Mouse (Mus musculus): ENCODE data around the gene Pyroxd2.

Gene Pyroxd2

DNA sequence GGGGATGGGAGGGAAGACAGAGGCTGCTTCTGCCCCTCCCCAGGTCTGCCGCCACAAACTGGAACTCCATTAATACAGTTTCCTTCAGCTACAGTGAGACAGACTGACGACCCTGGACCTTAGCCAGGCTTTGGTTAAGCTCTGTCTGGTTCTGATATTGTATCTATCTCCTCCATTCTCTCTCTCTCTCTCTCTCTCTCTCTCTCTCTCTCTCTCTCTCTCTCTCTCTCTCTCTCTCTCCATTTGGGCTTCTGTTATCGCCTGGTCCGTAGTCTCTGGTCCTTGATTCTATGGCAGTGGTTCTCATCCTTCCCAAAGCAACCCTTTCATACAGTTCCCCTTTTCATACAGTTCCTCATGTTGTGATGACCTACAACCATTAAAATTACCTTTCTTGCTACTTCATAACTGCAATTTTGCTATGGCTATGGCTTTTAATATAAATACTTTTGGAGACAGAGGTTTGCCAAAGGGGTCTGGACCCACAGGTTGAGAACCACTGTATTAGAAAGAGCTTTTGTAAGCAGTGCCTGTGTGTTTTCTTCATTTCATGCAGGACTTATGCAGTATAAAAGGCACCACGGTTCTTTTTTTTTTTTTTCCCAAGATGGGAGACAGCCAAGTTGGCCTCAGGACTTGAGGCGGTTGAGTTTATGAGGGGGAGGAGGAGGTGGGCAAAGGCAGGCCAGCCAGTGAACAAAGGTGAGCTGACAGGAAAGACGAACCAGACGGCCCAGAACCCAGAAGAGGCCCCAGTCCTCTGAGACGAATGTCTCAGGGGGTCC lies 7.3 kb downstream of the Pyroxd2 start:
- DNase-seq (ENCODE audit: low spot score) = no peak

DNA sequence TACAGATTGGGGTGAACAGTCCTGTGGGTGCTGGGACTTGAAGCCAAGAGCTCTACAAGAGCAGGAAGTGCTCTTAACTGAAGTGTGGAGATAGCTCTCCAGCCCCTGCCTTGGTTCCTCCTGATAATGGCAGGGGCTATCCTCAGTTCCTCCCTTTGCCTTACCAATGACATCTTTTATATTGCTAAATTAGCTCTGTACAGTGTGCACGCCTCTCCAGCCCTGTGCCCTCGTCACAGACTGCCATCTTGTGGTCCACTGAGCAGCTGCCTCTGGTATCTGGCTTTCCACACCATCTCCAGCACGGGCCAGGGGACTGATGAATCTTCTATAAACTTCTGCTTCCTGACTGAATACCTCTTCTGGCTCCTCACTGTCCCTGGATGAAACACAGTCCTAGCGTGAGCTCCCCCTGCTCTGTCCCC lies 8.4 kb downstream of the Pyroxd2 start:
- DNase-seq (ENCODE audit: low spot score) = peak; percentile 67

DNA sequence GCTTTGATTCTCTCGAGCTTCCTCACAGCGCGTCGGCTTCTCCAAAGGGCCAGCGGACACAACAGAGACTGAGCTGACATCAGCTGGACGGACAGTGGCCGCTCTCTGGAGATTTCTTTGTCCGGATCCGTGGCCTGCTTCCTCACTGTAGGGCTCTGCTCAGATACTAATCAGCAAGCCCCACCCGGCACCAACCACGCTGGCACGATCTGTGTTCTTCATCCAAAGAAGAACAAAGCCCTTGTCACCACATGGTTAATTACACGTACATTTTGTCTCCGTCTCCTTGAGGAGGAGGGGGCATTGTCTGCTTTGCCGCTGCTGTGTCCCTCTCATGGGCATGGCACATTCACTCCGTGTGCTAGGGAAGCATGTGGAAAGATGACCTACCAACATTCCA lies 9.3 kb downstream of the Pyroxd2 start:
- DNase-seq (ENCODE audit: low spot score) = no peak

DNA sequence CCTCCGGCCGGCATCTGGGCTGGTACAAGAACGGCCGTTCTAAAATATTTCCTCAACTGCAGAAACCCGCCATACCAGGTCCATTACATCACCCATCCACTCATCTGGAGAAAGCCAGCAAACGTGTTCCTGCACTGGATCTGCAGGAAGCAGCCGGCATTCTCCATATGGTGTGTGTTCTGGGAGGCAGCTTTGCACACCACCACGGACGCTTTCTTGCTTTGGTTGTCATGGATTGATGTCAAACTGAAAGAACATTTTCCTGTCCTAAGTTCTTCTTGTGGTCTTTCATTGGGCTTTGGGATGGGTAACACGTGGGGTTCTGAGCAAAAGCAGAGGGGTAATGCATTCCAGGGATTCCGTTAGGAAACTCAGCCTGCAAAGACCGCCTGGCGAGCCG lies 10.7 kb downstream of the Pyroxd2 start:
- DNase-seq (ENCODE audit: low spot score) = peak; percentile 51

DNA sequence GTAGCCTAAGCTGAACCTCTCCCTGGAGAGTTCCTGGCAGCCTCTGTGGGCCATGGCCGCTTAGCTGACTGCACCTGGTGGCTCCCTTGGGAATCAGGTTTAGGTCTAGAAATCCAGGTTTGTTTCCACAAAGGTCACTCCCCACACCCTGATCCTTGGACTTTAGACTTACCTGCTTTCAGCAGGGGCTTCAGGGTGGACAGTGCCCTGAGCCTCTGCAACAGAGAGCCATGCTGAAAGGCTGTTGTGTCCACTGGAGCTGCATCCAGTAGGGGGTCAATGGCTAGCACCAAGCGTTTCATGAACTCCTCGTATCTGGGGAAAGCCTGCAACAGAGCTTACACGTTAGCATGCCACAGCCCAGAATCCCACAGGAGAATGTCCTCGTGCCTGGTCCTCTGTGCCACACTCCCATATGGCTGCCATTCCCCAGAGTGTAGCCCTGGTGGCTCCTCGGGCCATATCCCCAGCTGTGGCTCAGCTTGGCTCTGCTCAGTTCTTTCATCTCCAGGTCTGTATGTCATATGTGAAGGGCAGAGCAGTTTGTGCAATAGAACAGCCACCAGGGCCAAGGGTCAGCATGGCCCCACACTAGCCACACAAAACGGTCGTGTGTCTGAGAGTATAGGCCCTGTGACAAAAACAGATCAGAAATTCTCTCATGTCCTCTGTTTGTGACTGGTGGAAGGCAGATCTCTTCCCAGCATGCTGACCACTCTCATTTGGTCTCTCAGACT lies 12.2 kb downstream of the Pyroxd2 start:
- DNase-seq (ENCODE audit: low spot score) = no peak

DNA sequence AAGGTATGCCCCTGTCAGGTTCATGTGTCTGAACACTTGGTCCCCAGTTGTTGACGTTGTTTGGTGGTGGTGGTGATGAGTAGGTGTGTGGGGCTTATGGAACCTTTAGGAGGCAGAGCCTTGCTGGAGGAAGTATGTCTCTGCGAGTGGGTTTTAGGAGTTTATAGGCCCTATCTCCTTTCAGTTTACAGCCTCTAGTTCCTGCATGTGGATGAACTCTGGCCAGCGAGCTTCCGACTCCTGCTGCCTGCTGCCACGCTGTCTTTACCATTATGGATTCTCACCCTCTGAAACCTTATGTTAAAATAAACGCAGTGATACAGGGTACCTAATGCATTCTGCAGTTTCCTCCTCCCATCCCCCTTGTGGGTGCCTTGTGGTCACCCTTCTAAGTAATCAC lies 12.8 kb downstream of the Pyroxd2 start:
- DNase-seq (ENCODE audit: low spot score) = no peak

DNA sequence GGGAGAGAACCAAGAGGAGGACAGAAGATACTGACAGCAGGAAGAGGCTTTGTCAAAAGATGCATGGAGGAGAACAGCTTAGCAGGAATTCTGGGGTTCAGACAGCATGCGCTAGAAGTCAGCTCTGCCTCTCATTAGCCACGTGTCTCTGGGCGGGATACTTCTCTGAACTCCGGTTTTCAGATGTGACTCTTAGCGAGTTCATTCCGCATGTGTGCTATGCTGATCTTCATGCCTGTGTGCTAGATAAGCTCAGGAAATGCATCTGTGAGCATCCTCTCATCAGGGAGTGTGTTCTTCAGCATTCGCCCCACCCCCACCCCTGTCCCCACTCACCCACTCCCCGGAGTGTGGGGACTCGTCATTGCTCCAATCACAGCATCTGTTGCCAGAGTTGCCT lies 14.8 kb downstream of the Pyroxd2 start:
- DNase-seq (ENCODE audit: low spot score) = no peak

DNA sequence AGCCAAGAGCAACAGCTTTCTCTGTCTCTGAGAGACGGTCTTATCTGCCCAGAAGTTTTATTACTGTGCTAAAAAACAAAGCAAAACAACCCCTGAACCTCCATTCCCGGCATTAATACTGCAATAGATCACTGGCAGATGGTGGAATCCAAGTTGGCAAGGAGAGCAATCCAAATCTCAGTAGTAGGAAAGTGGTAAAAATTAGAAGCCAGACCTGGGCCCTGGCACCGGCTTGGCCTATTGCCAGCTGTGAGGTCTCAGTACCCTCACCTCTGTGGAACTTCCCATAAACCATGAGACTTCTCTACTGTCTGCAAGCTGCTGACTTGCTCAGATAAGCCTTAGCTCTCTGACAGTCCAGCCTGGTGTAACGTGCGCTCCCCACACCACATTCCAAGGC lies 17.6 kb downstream of the Pyroxd2 start:
- no peak for DNase-seq (ENCODE audit: low spot score)

DNA sequence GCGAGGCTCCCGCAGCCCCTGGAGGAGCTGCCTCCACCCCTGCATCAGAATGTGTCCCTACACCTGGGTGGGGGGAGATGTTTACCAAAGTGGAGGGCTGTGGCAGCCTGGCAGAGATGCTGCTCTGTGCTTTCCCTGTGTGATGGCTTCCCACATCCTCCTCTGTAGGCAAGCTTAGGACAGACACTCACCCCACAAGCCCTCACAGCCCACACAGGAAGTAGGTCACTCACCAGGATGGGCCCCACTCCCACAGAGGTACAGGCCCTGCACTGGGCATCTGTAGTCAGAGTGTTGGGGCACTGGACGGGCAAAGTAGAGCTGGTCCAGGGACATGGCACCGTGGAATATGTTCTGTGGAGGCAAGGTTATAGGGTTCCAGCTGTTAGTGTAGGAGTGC lies 25.2 kb downstream of the Pyroxd2 start:
- no peak for DNase-seq (ENCODE audit: low spot score)

DNA sequence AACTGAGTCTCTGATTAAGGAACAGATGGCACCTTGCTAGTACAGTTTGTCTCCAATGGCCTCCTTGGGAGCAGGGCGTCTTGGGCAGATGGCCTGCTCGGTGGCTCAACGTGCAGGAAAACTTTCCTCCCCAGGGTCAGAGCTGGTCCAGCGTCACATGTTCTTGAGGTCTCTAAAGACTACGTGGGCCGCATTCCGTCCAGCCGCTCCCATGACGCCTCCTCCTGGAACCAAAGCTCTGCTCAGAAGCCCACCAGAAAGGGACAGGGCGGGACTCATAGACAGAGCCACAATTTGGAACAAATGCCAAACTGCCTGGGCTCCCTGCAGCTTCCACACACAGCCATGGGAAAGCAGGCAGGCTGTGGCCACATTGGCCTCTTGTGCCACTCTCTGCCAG lies 25.8 kb downstream of the Pyroxd2 start:
- no peak for DNase-seq (ENCODE audit: low spot score)

DNA sequence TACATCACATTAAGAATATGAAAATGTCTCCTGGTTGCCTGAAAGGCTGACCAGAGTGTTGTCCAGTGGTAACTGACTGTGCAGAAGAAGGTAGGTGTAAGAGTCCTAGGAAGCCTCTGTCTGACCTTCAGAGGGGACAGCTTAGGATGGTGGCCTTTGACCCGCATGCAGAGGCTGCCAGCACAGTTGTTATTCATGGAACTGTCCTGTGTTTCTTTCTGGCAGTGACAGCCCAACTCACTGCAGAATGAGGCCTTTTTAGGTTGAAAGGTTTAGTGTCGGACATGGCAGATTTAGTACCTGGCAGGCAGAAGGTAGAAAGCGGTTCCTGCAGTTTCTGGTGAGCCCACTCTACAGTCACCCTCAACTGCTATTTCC lies 26.6 kb downstream of the Pyroxd2 start:
- DNase-seq (ENCODE audit: low spot score) = no peak

DNA sequence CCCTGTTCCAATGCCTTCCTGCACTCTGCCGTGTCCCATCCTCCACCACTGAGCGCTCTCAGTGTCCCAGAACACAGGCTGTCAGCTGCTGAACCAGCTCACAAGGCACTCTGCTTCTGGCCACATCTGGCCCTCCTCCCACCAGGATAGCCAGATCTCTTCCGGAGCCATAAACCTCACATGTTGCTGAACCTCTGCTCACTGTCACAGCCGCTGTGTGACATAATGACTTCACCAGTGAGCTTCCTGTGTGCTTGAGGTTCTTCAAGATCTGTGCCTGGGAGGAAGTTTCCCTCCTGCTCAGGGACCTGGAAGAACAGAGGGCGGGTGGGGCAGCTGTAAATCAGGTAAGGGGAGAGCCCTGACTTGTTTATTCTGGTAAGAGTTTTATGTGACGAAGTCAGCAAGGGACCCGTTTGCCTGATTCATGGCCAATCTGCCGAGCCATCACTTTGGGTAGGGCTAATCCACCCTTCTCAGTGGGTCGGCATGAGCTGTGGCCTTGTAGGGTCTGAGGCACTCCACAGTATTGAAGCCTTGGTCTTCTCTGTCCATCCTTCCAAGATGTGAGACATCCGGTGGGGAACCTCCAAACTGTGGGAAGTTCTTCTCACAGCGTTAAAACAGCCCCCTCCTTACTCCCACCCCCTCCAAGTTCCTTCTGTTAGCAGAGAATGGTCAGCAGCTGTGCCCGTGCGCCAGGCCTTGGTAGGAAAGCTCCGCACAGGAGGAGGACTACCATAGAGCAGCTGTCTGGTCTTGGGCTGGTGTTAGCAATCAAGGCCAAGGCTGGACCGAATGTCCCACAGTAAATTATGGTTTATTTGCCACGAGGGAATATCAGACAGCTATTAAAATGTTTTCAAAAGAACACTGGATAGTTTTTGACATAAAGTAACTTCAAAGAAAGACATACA lies 27.3 kb downstream of the Pyroxd2 start:
- no peak for DNase-seq (ENCODE audit: low spot score)

DNA sequence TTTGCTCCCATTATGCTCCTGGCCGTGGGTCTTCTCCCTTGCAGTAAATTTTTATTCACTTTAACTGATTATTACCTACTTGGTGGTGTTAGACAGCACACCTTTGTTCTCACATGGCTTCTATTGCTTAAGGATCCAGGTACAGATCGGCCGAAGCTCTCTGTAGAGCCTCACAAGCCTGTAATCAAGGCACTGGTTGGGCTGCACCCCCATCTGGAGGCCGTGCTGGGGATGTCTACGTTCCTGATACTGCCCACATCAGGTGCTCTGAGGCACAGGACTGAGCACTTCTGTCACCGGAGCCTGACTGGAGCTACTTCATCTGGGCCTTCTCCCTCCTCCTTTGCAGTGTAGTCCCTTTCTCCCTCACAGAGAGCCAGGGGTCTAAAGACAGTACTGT lies 29.3 kb downstream of the Pyroxd2 start:
- DNase-seq (ENCODE audit: low spot score) = no peak

DNA sequence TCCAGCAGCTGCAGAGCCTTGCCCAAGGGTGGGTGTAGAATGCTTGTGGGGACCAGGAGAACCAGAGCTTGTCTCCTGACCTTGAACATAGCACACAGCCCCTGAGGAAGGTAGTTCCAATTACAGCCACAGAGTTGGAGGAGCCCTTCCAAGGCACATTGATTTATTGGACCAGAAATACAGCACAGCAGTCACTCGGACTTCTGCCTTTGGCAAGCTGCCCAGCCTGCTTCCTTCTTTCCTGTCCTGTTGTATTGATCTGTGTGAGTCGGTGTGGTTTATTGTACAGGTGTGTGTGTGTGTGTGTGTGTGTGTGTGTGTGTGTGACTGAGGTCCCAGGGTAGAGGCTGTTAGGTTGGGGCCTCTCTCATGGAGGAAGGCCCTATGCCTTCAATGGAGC lies 30.1 kb downstream of the Pyroxd2 start:
- DNase-seq (ENCODE audit: low spot score) = no peak

DNA sequence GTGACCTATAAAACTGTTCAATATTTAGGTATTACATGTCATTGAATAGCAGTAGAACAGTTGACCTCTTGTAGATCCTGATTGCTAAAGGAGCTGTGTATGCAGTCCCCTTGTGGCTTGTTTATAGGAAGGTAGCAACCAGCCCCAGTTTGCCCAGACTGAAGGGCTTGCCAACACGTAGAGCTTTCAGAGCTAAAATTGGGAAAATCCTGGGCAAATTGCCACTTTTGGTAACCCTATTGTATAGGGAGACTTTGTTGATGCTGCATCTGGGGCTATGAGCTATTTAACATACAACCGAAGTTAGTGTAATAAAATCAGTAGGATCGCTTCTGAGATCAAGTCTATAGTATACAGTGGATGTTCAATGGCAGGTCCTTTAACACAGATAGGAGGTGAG lies 34.5 kb downstream of the Pyroxd2 start:
- DNase-seq (ENCODE audit: low spot score) = no peak

DNA sequence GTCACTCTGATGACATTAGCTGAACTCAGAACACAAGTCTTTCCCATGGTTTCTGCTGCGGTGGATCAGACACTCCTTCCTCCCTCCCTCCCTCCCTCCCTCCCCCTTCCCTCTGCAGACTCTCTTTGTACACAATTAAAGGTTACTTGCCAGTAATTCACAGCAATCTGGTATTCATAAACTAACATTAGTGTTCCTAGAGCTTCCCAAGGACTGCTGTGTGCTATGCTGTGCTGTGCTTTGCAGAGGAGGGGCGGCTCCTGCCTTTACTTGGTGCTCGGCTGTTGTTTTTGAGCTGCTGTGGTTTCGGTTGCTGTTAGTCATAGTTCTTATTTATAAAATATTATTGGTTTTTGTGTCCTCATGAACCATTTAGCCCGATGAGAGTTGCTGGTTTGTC lies 34.9 kb downstream of the Pyroxd2 start:
- DNase-seq (ENCODE audit: low spot score) = no peak

DNA sequence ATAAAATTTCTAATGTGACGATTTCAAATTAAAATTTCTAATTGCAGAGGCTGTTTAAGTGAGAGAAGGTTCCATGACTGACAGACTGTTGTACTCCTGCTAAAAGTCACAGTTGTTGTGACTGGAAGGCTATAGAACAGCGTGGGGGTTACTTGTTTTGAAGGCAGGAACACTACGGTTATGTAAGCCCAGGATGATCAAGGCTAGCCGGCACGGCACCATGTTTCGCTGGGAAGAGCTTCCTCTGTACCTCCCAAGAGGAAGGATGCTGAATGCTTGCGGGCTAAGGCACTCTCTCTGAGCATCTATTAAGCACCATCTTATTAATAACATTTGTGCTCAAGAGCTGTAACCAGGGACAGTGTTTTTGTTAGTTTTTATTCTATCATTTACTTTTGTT lies 36.1 kb downstream of the Pyroxd2 start:
- peak; percentile 62 for DNase-seq (ENCODE audit: low spot score)

DNA sequence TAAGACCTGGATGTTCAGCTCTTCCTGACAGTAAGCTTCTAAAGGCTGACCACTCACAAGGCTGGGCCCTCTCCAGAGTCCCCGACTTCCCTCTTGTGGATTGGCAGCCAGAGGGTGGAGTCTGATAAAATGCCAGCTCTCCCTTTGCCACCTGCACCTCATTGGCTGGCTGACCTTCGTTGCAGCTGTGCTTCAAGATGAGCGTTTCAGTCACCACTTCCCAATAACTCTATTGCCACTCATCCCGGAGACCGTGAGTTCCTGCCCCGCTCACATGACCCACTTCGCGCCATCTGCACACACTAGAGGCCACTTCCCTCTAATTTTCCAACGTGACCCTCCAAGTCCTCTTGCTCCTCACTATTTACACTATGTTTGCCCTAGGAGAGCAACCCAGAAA lies 38.8 kb downstream of the Pyroxd2 start:
- no peak for DNase-seq (ENCODE audit: low spot score)

DNA sequence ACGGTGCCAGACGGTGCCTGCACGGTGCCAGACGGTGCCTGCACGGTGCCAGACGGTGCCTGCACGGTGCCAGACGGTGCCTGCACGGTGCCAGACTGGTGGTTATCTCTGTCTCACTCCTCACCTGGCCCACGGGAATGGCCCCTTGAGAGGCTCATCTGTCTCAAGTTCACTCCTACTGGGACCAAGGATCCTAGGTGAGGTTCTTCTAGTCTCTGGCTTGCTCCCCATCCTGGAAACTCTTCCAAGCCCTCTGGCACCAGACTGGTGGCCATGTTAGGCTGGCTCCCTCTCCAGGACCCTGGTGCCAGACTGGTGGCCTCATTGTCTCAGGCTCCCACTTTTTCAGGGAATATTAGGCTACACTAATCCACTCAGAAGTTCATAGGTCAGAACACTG lies 53.1 kb downstream of the Pyroxd2 start:
- no peak for DNase-seq (ENCODE audit: low spot score)

DNA sequence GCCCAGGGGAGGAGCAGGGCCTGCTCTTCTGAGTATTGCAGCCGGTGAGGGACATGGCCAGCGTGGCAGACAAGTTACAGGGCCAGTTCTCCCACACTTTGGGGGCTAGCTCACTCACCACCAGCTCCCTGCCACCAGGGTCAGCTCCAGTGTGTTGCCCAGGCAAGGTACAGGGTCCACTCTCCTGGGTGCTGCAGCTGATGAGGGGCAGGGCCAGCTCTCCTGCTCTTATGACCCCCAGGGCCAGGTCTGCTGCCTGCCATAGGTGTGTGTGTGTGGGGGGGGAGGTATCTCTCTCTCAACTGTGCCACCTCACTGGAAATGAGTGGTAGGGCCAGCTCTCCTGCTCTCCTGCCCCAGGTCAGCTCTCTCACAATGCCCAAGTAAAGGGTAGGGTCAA lies 54.0 kb downstream of the Pyroxd2 start:
- no peak for DNase-seq (ENCODE audit: low spot score)

DNA sequence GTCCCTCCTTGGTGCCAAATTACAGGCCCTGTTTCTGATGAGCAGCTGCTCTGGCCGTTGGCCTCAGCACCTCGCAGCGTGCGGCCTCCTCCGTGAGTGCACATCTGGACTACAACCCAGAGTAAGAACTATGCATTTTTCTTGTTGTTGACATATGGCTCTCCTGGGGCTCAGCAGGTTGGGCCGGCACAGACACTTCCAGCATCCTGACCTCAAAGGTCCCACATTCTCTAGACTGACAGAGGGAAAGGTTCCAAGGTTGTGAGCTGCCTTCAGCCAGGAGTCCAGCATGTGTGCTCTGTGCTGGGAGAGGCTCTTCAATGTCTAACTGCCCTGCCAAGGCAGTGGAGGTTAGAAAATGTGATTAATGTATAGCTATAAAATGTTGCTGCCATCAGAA lies 55.2 kb downstream of the Pyroxd2 start:
- DNase-seq (ENCODE audit: low spot score) = no peak

DNA sequence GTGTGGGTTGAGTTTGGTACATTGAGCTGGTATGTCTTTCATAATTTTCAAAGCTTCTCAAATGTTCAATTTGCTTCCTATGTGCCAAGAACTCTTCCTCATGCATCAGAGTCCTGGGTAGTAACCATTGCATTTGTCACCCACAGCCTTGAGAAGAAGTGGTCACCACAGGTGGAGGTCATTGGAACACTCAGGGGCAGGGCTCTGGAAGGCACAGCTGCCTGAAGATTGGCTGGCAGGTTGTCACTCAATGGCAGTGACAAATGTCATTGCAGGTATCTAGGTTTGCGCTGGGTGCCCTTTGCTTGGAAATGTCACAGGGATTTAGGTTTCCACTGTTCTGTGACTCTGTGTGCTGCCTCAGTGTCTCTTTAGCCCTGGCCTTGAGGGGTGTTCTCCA lies 62.3 kb downstream of the Pyroxd2 start:
- no peak for DNase-seq (ENCODE audit: low spot score)

DNA sequence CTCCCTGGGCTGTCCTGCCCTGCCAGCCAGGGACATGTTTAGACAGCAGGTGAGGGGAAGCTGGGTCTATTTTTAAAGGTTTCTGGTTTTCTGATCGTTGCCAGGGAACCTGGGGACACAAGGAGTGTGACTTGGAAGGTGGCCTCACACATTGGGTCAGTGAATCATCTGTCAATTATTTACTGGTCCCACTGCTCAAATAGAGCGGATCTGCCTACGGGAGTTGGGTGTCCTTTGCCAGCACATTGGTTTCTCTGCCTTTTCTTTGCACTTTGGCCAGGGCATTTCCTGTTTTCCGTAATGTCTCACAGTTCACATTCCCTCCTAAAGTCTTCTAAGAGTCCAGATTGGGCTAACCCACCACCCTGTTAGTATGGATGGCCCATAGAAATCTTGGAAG lies 62.8 kb downstream of the Pyroxd2 start:
- no peak for DNase-seq (ENCODE audit: low spot score)
